Mouse (Mus musculus): ENCODE data around the gene C2cd5. TPM values are rescaled to one million over a fixed set of nuclear protein-coding genes. Genes with fewer than 3 reads are reported as not detected.
"Not testable (repeated sequence)": the region's sequence is repeated elsewhere in the genome, so short reads cannot be mapped to it uniquely, and the experiment has no call there.

The C2cd5 gene
- polyA plus RNA-seq, 1 experiment from 2014 or later, result 7.0 TPM

- Histone ChIP-seq H3K4me3 (ENCODE audit: inconsistent target) (no peak overlapping the region), H3K36me3 (ENCODE audit: inconsistent target) (no peaks in the 10 kb centered on the region), H3K79me2 (ENCODE audit: inconsistent target) (no peaks in the 10 kb centered on the region), H3K27ac (no peak overlapping the region)
- WGBS (ENCODE audit: missing documents), result 62% methylated on average over 2 of the region's 3 CpGs
These were observed 103.1 kb downstream of the C2cd5 start for GRCm38 (mm10) chr6:142996887-142997286.

- Histone ChIP-seq H3K27ac (no peak overlapping the region), H3K36me3 (ENCODE audit: inconsistent target) (no peaks in the 10 kb centered on the region), H3K4me3 (ENCODE audit: inconsistent target) (no peak overlapping the region), H3K79me2 (ENCODE audit: inconsistent target) (no peaks in the 10 kb centered on the region)
- WGBS (ENCODE audit: missing documents), result 76% methylated on average over 5 of the region's 5 CpGs
These were observed 104.4 kb downstream of the C2cd5 start for GRCm38 (mm10) chr6:142995567-142995966.

- 81% methylated on average over 7 of the region's 7 CpGs for WGBS (ENCODE audit: missing documents)
- Histone ChIP-seq H3K36me3 (ENCODE audit: inconsistent target) (no peaks in the 10 kb centered on the region), H3K27ac (no peak overlapping the region)
These were observed 105.1 kb downstream of the C2cd5 start for GRCm38 (mm10) chr6:142994821-142995220.

GRCm38 (mm10) chr6:142993705-142994698 is 105.9 kb downstream of the C2cd5 start:
- Histone ChIP-seq H3K79me2 (ENCODE audit: inconsistent target) (no peaks in the 10 kb centered on the region), H3K27ac (no peak overlapping the region), H3K36me3 (ENCODE audit: inconsistent target) (no peaks in the 10 kb centered on the region), H3K4me3 (ENCODE audit: inconsistent target) (no peak overlapping the region)
- 30% methylated on average over 14 of the region's 14 CpGs for WGBS (ENCODE audit: missing documents)

More at GRCm38 (mm10) chr6:142994821-142995220, 105.1 kb downstream of the C2cd5 start:
- no peak overlapping the region for H3K4me3 ChIP-seq (ENCODE audit: inconsistent target)
- no peaks in the 10 kb centered on the region for H3K79me2 ChIP-seq (ENCODE audit: inconsistent target)

- no peak overlapping the region for H3K27ac ChIP-seq
- no peaks in the 10 kb centered on the region for H3K79me2 ChIP-seq (ENCODE audit: inconsistent target)
- 72% methylated on average over 2 of the region's 2 CpGs for WGBS (ENCODE audit: missing documents)
- no peaks in the 10 kb centered on the region for H3K36me3 ChIP-seq (ENCODE audit: inconsistent target)
- no peak overlapping the region for H3K4me3 ChIP-seq (ENCODE audit: inconsistent target)
These were observed 107.0 kb downstream of the C2cd5 start for GRCm38 (mm10) chr6:142992971-142993370.

- 78% methylated on average over 7 of the region's 7 CpGs for WGBS (ENCODE audit: missing documents)
- Histone ChIP-seq H3K4me3 (ENCODE audit: inconsistent target) (no peak overlapping the region), H3K79me2 (ENCODE audit: inconsistent target) (no peaks in the 10 kb centered on the region), H3K36me3 (ENCODE audit: inconsistent target) (no peaks in the 10 kb centered on the region), H3K27ac (no peak overlapping the region)
These were observed 107.8 kb downstream of the C2cd5 start for GRCm38 (mm10) chr6:142992099-142992498.

GRCm38 (mm10) chr6:142991391-142992059 is 108.4 kb downstream of the C2cd5 start:
- Histone ChIP-seq H3K27ac (no peak overlapping the region), H3K4me3 (ENCODE audit: inconsistent target) (no peak overlapping the region), H3K36me3 (ENCODE audit: inconsistent target) (no peaks in the 10 kb centered on the region), H3K79me2 (ENCODE audit: inconsistent target) (no peaks in the 10 kb centered on the region)
- WGBS (ENCODE audit: missing documents), result 75% methylated on average over 7 of the region's 7 CpGs

- no peak overlapping the region for H3K4me3 ChIP-seq (ENCODE audit: inconsistent target)
- 88% methylated on average over 9 of the region's 9 CpGs for WGBS (ENCODE audit: missing documents)
- H3K79me2 ChIP-seq (ENCODE audit: inconsistent target), result no peaks in the 10 kb centered on the region
- no peak overlapping the region for H3K27ac ChIP-seq
- no peaks in the 10 kb centered on the region for H3K36me3 ChIP-seq (ENCODE audit: inconsistent target)
These were observed 109.4 kb downstream of the C2cd5 start for GRCm38 (mm10) chr6:142990516-142990915.

- WGBS (ENCODE audit: missing documents), result 53% methylated on average over 13 of the region's 13 CpGs
- H3K79me2 ChIP-seq (ENCODE audit: inconsistent target), result no peaks in the 10 kb centered on the region
- H3K36me3 ChIP-seq (ENCODE audit: inconsistent target), result no peaks in the 10 kb centered on the region
- H3K27ac ChIP-seq, result no peak overlapping the region
- H3K4me3 ChIP-seq (ENCODE audit: inconsistent target), result no peak overlapping the region
These were observed 110.4 kb downstream of the C2cd5 start for GRCm38 (mm10) chr6:142989495-142989894.

- H3K27ac ChIP-seq, result no peak overlapping the region
- H3K79me2 ChIP-seq (ENCODE audit: inconsistent target), result no peaks in the 10 kb centered on the region
- no peaks in the 10 kb centered on the region for H3K36me3 ChIP-seq (ENCODE audit: inconsistent target)
- H3K4me3 ChIP-seq (ENCODE audit: inconsistent target), result no peak overlapping the region
- WGBS (ENCODE audit: missing documents), result 24% methylated on average over 10 of the region's 10 CpGs
These were observed 111.2 kb downstream of the C2cd5 start for GRCm38 (mm10) chr6:142988753-142989152.

GRCm38 (mm10) chr6:142988231-142988630 is 111.7 kb downstream of the C2cd5 start:
- H3K79me2 ChIP-seq (ENCODE audit: inconsistent target), result no peaks in the 10 kb centered on the region
- no peaks in the 10 kb centered on the region for H3K36me3 ChIP-seq (ENCODE audit: inconsistent target)
- no peak overlapping the region for H3K4me3 ChIP-seq (ENCODE audit: inconsistent target)
- WGBS (ENCODE audit: missing documents), result 75% methylated on average over 6 of the region's 6 CpGs
- H3K27ac ChIP-seq, result no peak overlapping the region

GRCm38 (mm10) chr6:142987616-142988015 is 112.3 kb downstream of the C2cd5 start:
- no peak overlapping the region for H3K27ac ChIP-seq
- 86% methylated on average over 6 of the region's 6 CpGs for WGBS (ENCODE audit: missing documents)
- H3K36me3 ChIP-seq (ENCODE audit: inconsistent target), result no peaks in the 10 kb centered on the region
- H3K4me3 ChIP-seq (ENCODE audit: inconsistent target), result no peak overlapping the region
- no peaks in the 10 kb centered on the region for H3K79me2 ChIP-seq (ENCODE audit: inconsistent target)

GRCm38 (mm10) chr6:142986706-142987105 is 113.2 kb downstream of the C2cd5 start:
- H3K27ac ChIP-seq; H3K36me3 ChIP-seq (ENCODE audit: inconsistent target); H3K4me3 ChIP-seq (ENCODE audit: inconsistent target); H3K79me2 ChIP-seq (ENCODE audit: inconsistent target): not testable (repeated sequence)
- WGBS (ENCODE audit: missing documents), result 94% methylated on average over 9 of the region's 9 CpGs

GRCm38 (mm10) chr6:142985561-142986238 is 114.2 kb downstream of the C2cd5 start:
- not testable (repeated sequence) for H3K36me3 ChIP-seq (ENCODE audit: inconsistent target); H3K27ac ChIP-seq; H3K79me2 ChIP-seq (ENCODE audit: inconsistent target); H3K4me3 ChIP-seq (ENCODE audit: inconsistent target)
- 88% methylated on average over 6 of the region's 9 CpGs for WGBS (ENCODE audit: missing documents)

Measured in macrophage (primary cell).